Mouse (Mus musculus) kidney, postnatal 14 days (tissue): Measurements from ENCODE around the gene Elf3.
A peak's percentile ranks its signal among the peaks of the same experiment; 100 is the strongest.
"Not testable (repeated sequence)": the region's sequence is repeated elsewhere in the genome, so short reads cannot be mapped to it uniquely, and the experiment has no call there.

Experiments
- DNase-seq: peaks from one replicate; pipeline ENCODE4 v3.0.0; 2022; ENCODE audit warnings: mixed read lengths

The Elf3 gene

DNA sequence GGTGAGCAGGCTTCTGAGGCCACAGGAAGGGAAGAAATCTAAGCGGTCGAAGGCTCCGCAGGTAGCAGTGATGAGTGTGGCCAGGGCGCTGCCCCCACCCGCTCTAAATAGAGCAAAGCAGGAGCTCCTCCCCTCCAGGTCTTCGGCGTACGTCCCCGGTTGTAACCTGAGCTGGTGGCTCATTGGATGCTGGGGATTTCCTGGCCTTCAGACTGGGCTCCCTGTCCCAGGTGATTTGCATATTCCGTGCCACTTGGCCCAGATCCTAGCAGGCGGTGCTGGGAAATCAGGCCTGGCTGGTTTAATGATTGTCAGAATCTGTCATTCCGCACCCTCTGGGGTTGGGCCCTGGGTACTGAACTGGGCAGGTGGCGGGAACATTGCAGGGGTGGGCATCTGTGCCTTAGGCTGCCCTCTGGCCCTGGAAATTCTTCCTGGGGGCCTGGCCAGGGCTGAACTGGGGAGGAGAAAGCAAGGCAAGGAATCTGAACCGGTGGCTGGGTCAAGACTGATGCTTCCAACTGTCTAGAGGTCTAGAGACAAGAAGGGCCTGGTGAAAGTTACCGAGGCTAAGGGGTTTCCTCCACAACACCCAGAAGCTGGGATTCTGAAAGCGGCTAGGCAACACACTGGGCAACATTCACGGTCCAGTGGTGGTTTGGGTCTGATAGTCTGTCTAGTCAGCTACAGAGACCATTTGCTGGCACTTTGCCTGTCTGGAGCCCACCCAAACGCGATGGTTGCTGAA, at the start of gene Elf3:
Elf3 (minus strand) TSS at position 189 of the 748 bp plus-strand sequence.
- peak; percentile 95 for DNase-seq

DNA sequence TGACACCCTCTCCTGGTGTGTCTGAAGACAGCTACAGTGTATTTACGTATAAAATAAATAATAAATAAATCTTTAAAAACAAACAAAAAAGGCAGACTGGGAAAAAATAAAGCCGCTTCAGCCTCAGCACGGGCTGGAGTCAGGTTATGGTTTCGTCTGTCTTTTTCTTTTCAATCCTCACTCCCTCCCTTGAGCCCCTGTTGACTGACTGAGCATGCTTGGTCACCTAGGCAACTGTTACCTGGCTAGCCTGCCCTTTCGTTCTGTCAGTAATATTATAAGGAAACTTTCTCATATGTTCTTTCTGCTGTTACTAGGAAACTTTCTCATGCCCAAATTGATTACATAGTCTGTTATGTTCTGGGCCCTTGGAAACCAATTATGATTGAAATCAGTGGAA, 32.5 kb upstream of the Elf3 start:
- no peak for DNase-seq

DNA sequence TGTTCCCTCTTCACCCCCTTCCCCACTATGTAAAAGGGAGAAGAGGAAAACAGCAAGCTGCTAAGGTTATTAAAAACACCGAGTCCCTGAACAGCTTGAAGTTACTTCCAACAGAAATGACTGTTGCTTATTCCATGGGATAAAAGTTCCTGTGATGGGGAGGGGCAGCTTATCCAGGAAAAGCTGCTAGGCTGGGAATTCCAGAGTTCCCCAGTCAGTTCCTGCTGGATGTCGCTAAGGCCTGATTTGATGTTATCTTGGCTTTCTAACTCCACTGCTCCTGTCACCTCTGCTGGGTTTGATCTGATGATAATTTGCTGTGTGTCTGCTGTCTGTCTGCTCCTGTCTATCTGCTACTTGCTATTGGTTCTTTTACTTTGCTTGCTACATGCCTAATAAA, 27.9 kb upstream of the Elf3 start:
- peak; percentile 29 for DNase-seq

DNA sequence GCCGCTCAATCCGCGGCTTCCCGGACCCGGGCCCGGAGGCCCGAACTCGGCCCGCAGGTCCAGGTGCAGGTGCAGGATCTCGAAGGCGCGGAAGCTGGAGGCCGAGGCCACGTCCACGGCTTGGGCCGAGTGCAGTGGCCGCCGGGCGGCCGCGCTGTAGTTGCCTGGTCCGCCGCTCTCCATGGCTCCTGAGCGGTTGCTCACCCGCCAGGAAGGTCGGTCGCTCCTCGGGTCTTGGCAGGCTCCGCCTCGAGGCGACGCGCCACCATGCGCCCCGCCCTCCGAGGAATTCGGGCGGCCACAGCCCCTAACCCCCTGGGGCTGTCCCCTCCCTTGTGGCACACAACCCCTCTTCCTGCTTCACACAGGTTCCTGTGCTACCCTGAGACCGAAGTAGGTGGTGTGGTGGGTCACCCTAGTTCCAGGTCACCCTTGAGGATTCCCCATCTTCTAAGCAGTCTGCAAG, 25.5 kb upstream of the Elf3 start, which contains the start of gene Rnpep:
Rnpep (minus strand) TSS at position 259 of the 466 bp plus-strand sequence.
- peak; percentile 82 for DNase-seq

DNA sequence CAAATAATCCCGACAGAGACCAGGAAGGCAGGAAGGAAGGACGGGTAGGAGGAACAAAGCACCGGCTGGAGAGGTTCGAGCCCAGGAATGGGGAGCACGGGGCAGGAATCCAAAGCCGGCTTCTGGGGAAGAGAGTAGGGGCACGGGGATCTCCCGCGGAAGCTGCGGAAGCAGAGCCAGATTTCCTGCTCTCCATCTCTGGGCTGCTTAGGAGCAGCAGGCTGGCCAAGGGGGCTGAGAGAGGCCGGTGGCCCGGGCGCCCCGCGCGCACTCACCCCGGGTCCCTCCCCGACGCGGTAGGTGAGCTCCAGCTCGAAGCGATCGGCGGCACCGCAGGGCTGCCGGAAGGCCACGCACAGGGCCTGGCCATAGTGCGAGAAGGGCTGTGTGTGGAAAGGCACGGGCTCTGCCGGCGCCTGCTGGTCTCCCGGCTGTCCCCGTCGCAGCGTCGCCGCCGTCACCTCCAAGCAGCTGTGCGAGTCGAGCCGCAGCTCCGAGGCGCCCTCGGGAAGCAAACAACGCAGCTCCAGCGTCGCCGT, 25.0 kb upstream of the Elf3 start:
- peak; percentile 50 for DNase-seq

GRCm38 (mm10) chr1:135282536-135283286, 24.3 kb upstream of the Elf3 start:
- no peak for DNase-seq

DNA sequence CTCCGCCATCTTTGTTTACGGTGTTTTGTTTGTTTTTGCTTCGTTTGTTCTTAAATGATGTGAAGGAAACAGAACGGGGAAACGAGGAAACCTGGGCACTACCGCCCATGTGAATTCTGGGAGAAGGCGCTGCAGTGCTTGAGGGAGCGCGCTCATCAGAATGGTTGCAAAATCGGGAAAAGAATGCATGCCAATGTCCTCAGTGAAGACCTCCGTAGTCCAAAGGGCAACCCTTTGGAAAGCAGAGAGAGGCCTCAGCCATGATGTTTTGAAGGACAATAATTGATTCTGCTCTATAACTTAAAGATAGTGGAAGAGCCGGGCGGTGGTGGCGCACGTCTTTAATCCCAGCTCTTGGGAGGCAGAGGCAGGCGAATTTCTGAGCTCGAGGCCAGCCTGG, 23.5 kb upstream of the Elf3 start:
- no peak for DNase-seq

- DNase-seq = peak; percentile 78
Observed at GRCm38 (mm10) chr1:135280646-135281045, 22.3 kb upstream of the Elf3 start.

DNA sequence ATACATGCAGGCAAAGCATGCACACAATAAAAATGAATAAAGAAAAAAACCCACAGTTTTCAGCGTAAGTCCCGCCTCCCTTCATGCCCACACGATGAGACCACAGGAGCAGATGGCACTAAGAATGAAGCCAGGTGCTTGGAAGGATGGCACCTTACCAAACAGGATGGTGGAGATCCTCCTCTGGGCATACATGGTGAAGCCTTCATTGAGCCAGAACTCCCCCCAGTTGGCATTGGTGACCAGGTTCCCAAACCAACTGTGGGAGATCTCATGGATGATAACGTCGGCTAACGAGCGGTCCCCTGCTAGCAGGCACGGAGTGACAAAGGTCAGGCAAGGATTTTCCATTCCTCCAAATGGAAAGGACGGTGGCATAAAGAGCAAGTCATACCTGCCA, 13.0 kb upstream of the Elf3 start:
- no peak for DNase-seq

GRCm38 (mm10) chr1:135267663-135268446, 9.5 kb upstream of the Elf3 start:
- DNase-seq = no peak

GRCm38 (mm10) chr1:135265834-135266233, 7.5 kb upstream of the Elf3 start:
- no peak for DNase-seq

- no peak for DNase-seq
Observed at GRCm38 (mm10) chr1:135263316-135263715, 4.9 kb upstream of the Elf3 start.

DNA sequence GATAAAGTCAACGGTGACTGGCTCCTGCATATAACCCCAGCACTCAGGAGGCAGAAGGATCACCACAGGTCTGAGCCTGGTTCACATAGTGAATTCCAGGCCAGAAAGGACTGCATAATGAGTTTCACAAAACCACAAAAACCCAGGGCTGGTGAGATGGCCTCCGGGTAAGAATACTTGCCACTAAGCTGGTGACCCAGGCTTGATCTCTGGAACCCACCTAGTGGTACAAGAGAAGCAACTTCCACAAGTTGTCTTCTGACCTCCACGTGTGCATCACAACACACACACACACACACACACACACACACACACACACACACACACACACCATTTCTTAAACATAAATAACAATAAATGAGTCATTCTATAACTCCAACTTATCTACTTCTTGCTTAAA, 4.0 kb upstream of the Elf3 start:
- DNase-seq = no peak

DNA sequence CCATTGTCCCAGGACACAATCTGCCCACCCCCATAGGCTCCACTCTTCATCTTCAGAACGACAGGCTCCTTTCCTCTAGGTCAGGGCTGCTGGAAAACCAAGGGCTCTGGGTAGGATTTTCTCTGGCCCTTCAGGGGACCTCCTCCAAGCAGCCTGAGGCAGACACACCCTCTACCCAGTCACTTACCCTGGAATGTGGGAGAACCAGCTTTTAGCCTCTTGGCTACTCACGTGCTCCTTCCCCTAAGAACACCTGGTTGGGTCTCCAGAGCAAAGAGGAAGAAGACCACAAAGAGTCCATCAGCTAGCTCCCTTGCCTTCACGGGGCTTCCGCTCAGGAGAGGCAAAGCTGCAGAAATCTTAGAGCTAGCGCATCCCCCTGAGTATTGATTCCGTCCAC, 2.6 kb upstream of the Elf3 start:
- peak; percentile 48 for DNase-seq

DNA sequence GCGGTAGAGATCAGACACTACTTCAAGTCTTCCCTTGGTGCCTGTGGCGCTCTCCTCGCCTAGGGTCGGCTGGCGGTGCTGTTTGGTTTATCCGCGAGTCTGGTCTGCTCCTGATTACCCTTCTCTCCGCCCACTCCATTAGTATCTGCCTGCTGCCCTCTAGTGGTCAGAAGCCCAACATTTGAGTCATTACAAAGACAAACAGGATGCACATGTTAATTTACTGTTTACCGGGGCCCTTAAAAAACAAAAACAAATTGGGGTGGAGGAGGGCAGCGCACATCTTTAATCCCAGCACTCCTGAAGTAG, 714 bp upstream of the Elf3 start:
- DNase-seq = peak; percentile 87

DNA sequence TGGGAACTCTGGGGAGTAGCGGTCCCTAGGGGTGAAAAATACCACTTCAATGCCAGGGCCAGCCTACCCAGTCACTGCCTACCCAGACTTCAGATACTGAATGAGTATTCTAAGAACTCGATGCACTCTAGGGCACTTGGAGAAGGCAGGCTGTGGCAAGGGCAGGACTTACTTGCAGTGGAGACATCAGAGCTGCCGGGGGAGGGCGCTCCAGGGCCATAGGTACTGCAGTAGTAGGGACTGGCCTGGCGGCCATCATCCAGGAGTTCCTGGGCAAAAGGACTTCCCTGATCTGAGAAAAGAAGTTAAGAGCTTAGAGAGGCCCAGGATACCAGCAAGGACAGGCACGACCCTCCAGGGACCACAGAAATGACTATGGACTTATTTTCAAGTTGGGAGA, 2.1 kb downstream of the Elf3 start:
- DNase-seq = peak; percentile 58

GRCm38 (mm10) chr1:135252854-135253253, 5.5 kb downstream of the Elf3 start:
- DNase-seq = no peak

DNA sequence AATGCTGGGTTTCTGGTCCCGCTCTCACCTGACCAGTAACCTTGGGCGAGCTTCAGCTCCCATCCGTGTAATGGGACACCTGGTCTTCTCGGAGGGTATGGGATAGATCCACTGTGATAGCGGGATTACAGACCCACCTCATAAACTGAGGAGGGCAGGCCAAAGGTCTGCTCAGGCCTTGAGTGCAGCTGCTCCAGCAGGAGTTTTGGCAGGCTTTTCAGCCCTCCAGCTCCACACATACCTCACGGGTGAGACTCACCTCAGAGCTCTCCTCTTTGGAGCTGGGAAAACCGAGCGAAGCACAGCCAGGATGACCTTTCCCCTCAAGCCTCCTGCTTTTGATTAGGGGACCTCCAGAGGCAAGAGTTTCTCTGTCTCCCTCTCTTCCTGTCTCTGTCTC, 7.0 kb downstream of the Elf3 start:
- no peak for DNase-seq

DNA sequence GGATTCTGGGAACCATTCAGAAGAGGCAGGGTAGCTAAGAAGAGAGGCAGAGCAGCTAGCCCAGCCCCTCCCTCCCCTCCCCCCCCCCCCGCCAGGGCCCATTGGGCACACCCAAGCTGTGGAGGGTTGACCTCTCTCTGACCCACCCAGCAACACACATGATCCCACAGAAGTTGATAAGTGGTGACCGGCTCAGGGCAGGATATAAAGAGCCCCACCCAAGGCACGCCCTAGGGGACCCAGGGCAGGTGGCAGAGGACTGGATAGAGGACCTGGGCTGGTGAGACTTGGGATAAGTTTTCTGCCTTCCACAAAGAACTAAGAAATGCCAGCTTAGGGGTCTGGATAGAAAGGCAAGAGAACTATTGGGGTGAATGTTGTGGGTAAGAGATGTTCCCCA, 7.7 kb downstream of the Elf3 start:
- DNase-seq = no peak

- peak; percentile 89 for DNase-seq
Observed at GRCm38 (mm10) chr1:135248434-135248850, 9.9 kb downstream of the Elf3 start.

DNA sequence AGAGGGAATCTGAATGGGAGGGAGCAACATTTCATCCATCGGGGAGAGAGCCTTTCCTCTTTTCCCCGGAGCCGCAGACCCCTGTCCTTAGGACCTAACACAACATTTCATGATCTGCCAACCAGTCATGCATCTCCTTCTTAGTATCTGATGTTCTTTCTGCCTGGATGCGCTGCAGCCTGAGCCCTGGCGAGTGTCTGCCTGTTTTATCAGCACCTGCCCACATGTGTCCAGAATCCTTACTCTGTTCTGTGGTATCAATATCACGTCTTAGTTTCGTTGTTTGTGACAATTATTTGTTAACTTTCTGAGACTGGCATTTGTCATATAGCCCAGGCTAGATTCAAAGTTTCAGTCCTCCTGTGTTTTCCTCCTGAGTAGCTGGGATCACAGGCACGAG, 14.4 kb downstream of the Elf3 start:
- no peak for DNase-seq

GRCm38 (mm10) chr1:135240206-135240605, 18.2 kb downstream of the Elf3 start:
- not testable (repeated sequence) for DNase-seq
